21 mouse cellular contexts compared by ENCODE assay signal in genomic region chr1:119217387-119217786, GRCm38 (mm10).
DNase-seq lines count a peak whose midpoint lies in the region; ATAC-seq and TF ChIP-seq lines count a peak whose summit lies in the region.
"Had no signal": no experiment of that assay in that cellular context is flagged by ENCODE, and none has a peak within 500 bp of the region (broad histone marks: within the 10 kb centered on the region; RNA-seq: fewer than 3 reads in every experiment).

No protein-coding gene starts in this region.

- H3K9ac ChIP-seq in intestine, embryonic 16.5 days (ENCODE audit: low read depth, low read length) = no peak overlapping the region
- no peak overlapping the region for H3K9ac ChIP-seq in liver, embryonic 16.5 days (ENCODE audit: low read depth, low read length)
- H3K9ac ChIP-seq: hindbrain, embryonic 14.5 days; midbrain, embryonic 15.5 days had no signal

- H3K9me3 ChIP-seq in intestine, embryonic 16.5 days (ENCODE audit: control insufficient read depth, low read length) = no peaks in the 10 kb centered on the region
- no peaks in the 10 kb centered on the region for H3K9me3 ChIP-seq in liver, embryonic 16.5 days (replicated peaks; ENCODE audit: control insufficient read depth, low read length)
- H3K9me3 ChIP-seq: midbrain, embryonic 15.5 days had no signal

- no peak for TF ChIP-seq CTCF in gastrocnemius, adult 2 months (IDR thresholded peaks at IDR 0.05)

- whole genome bisulfite sequencing in intestine, embryonic 16.5 days = 28% methylated on average over 4 of the region's 4 CpGs
- WGBS in liver, embryonic 16.5 days (ENCODE audit: insufficient replicate concordance) = 31% methylated on average over 4 of the region's 4 CpGs

- H3K4me1 ChIP-seq in intestine, embryonic 16.5 days (ENCODE audit: control insufficient read depth, insufficient read depth, low read length) = no peaks in the 10 kb centered on the region
- H3K4me1 ChIP-seq in liver, embryonic 16.5 days (ENCODE audit: control insufficient read depth, low read depth, low read length) = no peaks in the 10 kb centered on the region
- H3K4me1 ChIP-seq: midbrain, embryonic 15.5 days had no signal

- peak; percentile 93 for DNase-seq in heart, adult 11 months
- DNase-seq in heart, adult 9 months (ENCODE audit: low spot score in 2 of 2) = no peak
- DNase-seq in adipocyte (ENCODE audit: low spot score) = peak; percentile 47
- DNase-seq in gastrocnemius, adult 2 months = no peak
- DNase-seq in frontal cortex, adult 2 months (ENCODE audit: extremely low spot score in 1 of 2, low spot score in 1 of 2) = no peak
- no peak for DNase-seq in cerebellum, postnatal 10 days
- DNase-seq: adrenal gland, postnatal 10 days; B cell, adult 2 months; cerebellum, adult 18-20 months; gastrocnemius, postnatal 36 days; kidney, adult 8-10 months; lung, adult 2 months; right cerebral cortex, postnatal 14 days had no signal

- H3K4me2 ChIP-seq in intestine, embryonic 16.5 days (ENCODE audit: low read depth, low read length) = no peak overlapping the region
- no peak overlapping the region for H3K4me2 ChIP-seq in liver, embryonic 16.5 days (ENCODE audit: low read depth, low read length)
- H3K4me2 ChIP-seq: hindbrain, embryonic 14.5 days; midbrain, embryonic 15.5 days had no signal

- no peaks in the 10 kb centered on the region for H3K27me3 ChIP-seq in intestine, embryonic 16.5 days (replicated peaks; ENCODE audit: control insufficient read depth, insufficient read depth, low read length)
- H3K27me3 ChIP-seq in liver, embryonic 16.5 days (ENCODE audit: control insufficient read depth, insufficient read depth, low read depth, low read length) = no peaks in the 10 kb centered on the region
- H3K27me3 ChIP-seq: midbrain, embryonic 15.5 days had no signal

- ATAC-seq in intestine, embryonic 16.5 days = peak; percentile 60
- ATAC-seq in liver, embryonic 16.5 days (ENCODE audit: low read depth) = peak; percentile 68
- ATAC-seq: forebrain, embryonic 16.5 days; midbrain, embryonic 15.5 days had no signal

- H3K27ac ChIP-seq in intestine, embryonic 16.5 days (ENCODE audit: low read length) = no peak overlapping the region
- no peak overlapping the region for H3K27ac ChIP-seq in liver, embryonic 16.5 days (ENCODE audit: low read length)
- H3K27ac ChIP-seq in gastrocnemius, adult 2 months = no peak overlapping the region
- H3K27ac ChIP-seq: hindbrain, embryonic 14.5 days; left cerebral cortex, adult 2 months; macrophage; midbrain, embryonic 15.5 days had no signal

- intact Hi-C loops in gastrocnemius, adult 2 months (cut with DNase I) = no loop called here

- no peak overlapping the region for H3K4me3 ChIP-seq in intestine, embryonic 16.5 days (ENCODE audit: low read length)
- H3K4me3 ChIP-seq in liver, embryonic 16.5 days (ENCODE audit: low read depth, low read length) = no peak overlapping the region
- H3K4me3 ChIP-seq in gastrocnemius, adult 2 months = no peak overlapping the region
- H3K4me3 ChIP-seq: erythroblast, embryonic 14.5 days; left cerebral cortex, adult 2 months; midbrain, embryonic 15.5 days had no signal

- H3K36me3 ChIP-seq in intestine, embryonic 16.5 days (ENCODE audit: control insufficient read depth, insufficient read depth, low read length) = no peaks in the 10 kb centered on the region
- no peaks in the 10 kb centered on the region for H3K36me3 ChIP-seq in liver, embryonic 16.5 days (ENCODE audit: control insufficient read depth, insufficient read depth)
- H3K36me3 ChIP-seq: midbrain, embryonic 15.5 days had no signal

Comparison
In these comparisons a context has a peak if more than half of its experiments do, and no peak if none do; other contexts are left out.
1. DNase-seq: peak in heart, adult 11 months (single experiment) and adipocyte (single experiment); none in heart, adult 9 months (0 of 2), gastrocnemius, adult 2 months (single experiment), frontal cortex, adult 2 months (0 of 2) and cerebellum, postnatal 10 days (0 of 2).